Mouse (Mus musculus): ENCODE measurements around the gene Gimap7.

Gimap7 gene

DNA sequence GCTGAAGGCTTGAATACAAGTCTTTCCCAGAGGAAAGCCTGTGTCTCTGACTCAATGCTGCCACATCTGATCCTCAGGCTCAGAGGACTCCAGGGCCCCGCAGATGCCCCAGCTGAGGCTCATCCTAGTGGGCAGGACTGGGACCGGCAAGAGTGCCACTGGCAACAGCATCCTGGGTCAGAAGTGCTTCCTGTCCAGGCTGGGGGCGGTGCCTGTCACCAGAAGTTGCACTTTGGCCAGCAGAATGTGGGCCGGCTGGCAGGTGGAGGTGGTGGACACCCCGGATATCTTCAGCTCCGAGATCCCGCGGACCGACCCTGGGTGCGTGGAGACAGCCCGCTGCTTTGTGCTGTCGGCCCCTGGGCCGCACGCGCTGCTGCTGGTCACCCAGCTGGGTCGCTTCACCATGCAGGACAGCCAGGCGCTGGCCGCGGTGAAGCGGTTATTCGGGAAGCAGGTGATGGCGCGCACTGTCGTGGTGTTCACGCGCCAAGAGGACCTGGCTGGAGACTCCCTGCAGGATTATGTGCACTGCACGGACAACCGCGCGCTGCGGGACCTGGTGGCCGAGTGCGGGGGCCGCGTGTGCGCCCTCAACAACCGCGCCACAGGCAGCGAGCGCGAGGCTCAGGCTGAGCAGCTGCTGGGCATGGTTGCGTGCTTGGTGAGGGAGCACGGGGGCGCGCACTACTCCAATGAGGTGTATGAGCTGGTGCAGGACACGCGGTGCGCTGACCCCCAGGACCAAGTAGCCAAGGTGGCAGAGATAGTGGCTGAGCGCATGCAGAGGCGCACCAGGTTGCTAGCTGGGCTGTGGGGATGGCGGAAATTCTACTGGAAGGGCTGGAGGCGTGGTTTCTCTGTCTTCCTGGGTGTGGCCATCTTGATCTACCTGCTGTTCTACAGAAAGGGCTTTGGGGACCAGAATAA lies 24.3 kb downstream of the Gimap7 start:
- DNase-seq: peak; percentile 84

- no peak for DNase-seq
These were observed 27.1 kb downstream of the Gimap7 start for GRCm38 (mm10) chr6:48745490-48745889.

GRCm38 (mm10) chr6:48745959-48746889 lies 27.8 kb downstream of the Gimap7 start, which contains the start of gene Gimap5:
Gimap5 (plus strand) TSS chr6:48746197.
- peak; percentile 66 for DNase-seq

- peak; percentile 37 for DNase-seq
These were observed 28.9 kb downstream of the Gimap7 start for GRCm38 (mm10) chr6:48747091-48747966.

GRCm38 (mm10) chr6:48763567-48764270 lies 45.3 kb downstream of the Gimap7 start:
- no peak for DNase-seq

GRCm38 (mm10) chr6:48764496-48764895 lies 46.1 kb downstream of the Gimap7 start:
- no peak for DNase-seq

DNA sequence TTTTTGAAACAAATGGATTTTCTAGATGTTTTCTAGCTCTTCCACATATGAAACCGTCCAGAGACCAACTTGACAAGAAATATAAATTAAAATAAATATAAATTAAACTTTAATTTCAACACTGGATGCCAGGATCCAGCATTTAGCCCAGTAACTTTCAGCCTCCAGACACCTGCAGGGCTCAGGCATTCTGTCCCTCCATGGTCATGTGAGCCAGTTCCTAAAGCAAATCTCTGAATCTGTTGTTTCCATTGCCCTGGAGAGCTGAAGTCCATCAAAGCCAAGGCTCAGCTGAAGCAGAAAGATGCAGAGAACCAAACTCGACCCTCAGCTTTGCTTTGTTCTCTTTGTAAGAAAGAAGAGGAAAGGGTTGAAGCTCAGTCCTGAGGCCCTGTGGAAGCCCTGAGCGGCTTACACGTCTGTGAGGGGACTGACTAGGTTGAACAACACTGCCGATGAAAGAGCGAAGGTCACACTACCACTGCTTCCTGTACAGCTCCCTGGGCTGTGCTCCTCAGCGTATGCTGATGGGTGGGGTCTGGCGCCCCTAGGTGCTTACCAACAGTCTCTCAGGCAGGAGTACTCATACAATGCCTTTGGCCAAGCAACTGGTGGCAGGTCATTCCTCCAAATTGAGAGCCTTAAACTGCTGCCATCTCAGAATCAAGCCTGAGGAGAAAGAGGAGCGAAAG lies 49.9 kb downstream of the Gimap7 start:
- DNase-seq: no peak

- DNase-seq: no peak
These were observed 50.5 kb downstream of the Gimap7 start for GRCm38 (mm10) chr6:48768933-48769332.

- no peak for DNase-seq
These were observed 52.3 kb downstream of the Gimap7 start, which contains the start of gene Gimap3 for GRCm38 (mm10) chr6:48770696-48771095. Gimap3 (minus strand) TSS chr6:48770851.

DNA sequence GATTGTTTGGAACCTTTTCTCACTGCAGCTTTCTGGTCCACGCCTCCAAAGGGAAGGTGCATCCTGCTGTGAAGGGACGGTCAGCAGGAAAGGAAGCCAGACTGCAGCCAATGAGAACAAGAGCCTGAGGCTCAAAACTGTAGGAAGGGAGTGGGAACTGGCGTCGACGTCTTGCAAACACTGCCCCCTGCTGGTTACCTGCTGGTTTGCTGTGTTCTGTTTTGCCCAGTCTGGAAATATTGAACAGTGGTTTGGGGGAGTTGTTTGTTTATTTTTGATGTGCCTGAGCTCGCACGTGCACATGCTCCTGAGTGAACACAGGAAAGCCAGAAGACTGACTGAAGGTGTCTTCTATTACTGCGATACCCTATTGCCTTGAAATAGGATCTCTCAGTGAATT lies 53.6 kb downstream of the Gimap7 start:
- peak; percentile 92 for DNase-seq
